Mouse (Mus musculus): Measurements from ENCODE around the gene Pakap.

GRCm38 (mm10) chr4:57809449-57809848 is 241.5 kb downstream of the Pakap start:
- TF ChIP-seq CTCF (conservative IDR thresholded peaks at IDR 0.05; ENCODE audit: insufficient read depth, insufficient read length, low read depth, low read length) (no peak), POLR2A (IDR thresholded peaks at IDR 0.05; ENCODE audit: low read depth, low read length) (no peak)
